Mouse (Mus musculus): ENCODE measurements around the gene Gm4450. TPM values are rescaled to one million over a fixed set of nuclear protein-coding genes. Genes with fewer than 3 reads are reported as not detected.
"Not testable (repeated sequence)": the region's sequence is repeated elsewhere in the genome, so short reads cannot be mapped to it uniquely, and the experiment has no call there.

Gm4450 gene
- polyA plus RNA-seq, 1 experiment from 2014 or later, result not detected

DNA sequence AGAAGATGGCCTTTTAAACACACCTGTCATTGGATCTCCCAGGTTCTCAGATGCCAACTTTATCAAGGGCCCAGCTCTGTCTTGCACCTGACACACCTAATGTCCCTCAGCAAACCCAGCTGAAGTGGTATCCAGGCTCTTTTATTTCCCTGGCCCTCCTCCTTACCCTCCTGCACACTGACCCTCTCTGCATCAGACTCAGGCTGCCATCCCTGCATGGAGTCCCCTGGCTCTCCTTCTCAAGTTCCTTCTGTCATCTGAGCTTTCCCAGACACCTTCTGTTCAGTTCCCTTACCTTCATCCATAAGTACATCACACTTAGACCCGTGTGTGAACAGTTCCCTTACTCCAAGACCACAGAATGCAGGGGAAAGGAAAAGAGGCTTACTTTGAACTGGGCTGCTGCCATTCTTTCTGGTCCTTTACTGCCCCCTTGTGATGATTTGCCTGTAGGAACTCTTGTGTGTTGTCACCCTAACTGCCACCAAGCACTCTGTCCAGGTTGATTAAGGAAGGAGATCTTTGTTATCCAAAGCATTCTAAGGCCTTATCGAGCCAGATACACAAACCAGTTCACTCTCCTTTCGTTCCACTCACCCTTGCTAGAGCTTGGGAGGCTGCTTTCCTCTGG, 13.7 kb downstream of the Gm4450 start:
- H3K9me3 ChIP-seq (ENCODE audit: control insufficient read depth, low read length); H3K36me3 ChIP-seq (ENCODE audit: control insufficient read depth, insufficient read depth, low read length); H3K27ac ChIP-seq (ENCODE audit: low read length); H3K27me3 ChIP-seq (ENCODE audit: control insufficient read depth, insufficient read depth, low read depth, low read length); H3K4me2 ChIP-seq (ENCODE audit: low read depth, low read length); H3K4me3 ChIP-seq (ENCODE audit: low read length); H3K4me1 ChIP-seq (replicated peaks; ENCODE audit: control insufficient read depth, insufficient read depth, low read length); ATAC-seq (ENCODE audit: low read depth); H3K9ac ChIP-seq (ENCODE audit: low read length): not testable (repeated sequence)
- WGBS, result 3% methylated on average over 3 of the region's 3 CpGs

DNA sequence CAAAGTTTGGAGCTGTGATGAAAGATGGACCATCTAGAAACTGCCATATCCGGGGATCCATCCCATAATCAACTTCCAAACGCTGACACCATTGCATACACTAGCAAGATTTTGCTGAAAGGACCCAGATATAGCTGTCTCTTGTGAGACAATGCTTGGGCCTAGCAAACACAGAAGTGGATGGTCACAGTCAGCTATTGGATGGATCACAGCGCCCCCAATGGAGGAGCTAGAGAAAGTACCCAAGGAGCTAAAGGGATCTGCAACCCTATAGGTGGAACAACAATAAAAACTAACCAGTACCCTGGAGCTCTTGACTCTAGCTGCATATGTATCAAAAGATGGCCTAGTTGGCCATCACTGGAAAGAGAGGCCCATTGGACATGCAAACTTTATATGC, 14.7 kb downstream of the Gm4450 start:
- H3K4me1 ChIP-seq (replicated peaks; ENCODE audit: control insufficient read depth, insufficient read depth, low read length); H3K4me3 ChIP-seq (ENCODE audit: low read length); H3K27ac ChIP-seq (ENCODE audit: low read length); H3K27me3 ChIP-seq (ENCODE audit: control insufficient read depth, insufficient read depth, low read depth, low read length); H3K36me3 ChIP-seq (ENCODE audit: control insufficient read depth, insufficient read depth, low read length); H3K9me3 ChIP-seq (ENCODE audit: control insufficient read depth, low read length); H3K9ac ChIP-seq (ENCODE audit: low read length); ATAC-seq (ENCODE audit: low read depth); H3K4me2 ChIP-seq (ENCODE audit: low read depth, low read length): not testable (repeated sequence)
- 45% methylated on average over 3 of the region's 3 CpGs for WGBS

DNA sequence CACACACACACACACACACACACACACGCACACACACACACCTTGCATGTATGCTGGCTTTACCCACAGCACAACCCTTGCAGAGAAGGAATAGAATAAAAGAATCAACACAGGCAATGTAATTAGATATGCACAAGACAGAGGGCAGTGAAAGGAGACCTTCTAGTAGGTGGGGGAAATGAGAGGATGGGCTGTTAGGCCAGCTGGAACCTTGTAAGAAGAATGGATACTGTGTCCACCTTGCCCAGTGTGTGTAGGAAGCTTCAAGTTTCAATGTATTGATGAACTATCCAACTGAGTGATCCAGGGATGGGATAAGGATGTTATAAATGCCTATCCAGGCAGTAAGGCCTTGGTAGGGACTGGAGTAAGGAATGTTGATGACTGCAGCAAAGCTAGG, 21.9 kb downstream of the Gm4450 start:
- no peak overlapping the region for H3K9ac ChIP-seq (ENCODE audit: low read length)
- no peak overlapping the region for H3K4me3 ChIP-seq (ENCODE audit: low read length)
- no peaks in the 10 kb centered on the region for H3K9me3 ChIP-seq (ENCODE audit: control insufficient read depth, low read length)
- H3K36me3 ChIP-seq (ENCODE audit: control insufficient read depth, insufficient read depth, low read length), result no peaks in the 10 kb centered on the region
- no peak for ATAC-seq (ENCODE audit: low read depth)
- H3K27me3 ChIP-seq (ENCODE audit: control insufficient read depth, insufficient read depth, low read depth, low read length), result no peaks in the 10 kb centered on the region
- no peaks in the 10 kb centered on the region for H3K4me1 ChIP-seq (replicated peaks; ENCODE audit: control insufficient read depth, insufficient read depth, low read length)
- H3K27ac ChIP-seq (ENCODE audit: low read length), result no peak overlapping the region
- no peak overlapping the region for H3K4me2 ChIP-seq (ENCODE audit: low read depth, low read length)
- 76% methylated on average over 1 of the region's 1 CpGs for WGBS

DNA sequence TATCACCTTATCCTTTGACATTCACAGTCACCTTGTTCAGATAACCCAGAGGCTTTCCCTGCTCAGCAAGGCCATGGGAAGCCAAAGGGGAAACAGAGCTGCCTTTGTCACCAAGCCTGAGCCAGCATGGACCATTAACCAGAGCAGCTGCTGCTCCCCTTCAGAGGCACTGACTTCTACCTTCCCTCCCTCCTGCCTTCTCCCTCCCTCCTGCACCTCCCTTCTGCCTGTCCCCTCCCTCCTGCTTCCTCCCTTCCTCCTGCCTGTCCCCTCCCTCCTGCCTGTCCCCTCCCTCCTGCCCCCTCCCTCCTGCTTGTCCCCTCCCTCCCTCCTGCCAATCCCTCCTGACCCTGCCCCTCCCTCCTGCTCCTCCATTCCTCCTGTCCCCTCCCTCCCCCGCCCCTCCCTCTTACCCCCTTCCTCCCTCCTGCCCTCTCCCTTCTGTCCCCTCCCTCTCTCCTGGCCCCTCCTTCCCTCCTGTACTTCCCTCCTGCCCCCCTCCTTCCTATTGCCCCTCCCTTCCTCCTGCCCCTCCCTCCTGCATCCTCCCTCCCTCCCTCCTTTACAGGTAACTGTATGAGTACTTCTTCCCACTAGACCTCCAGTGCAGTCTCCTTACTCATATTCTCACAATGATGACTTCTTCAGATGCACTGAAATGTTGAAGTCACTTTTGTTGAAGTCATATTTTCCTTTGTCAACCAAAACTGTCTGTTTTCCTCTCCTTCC, 22.7 kb downstream of the Gm4450 start:
- H3K9ac ChIP-seq (ENCODE audit: low read length), result no peak overlapping the region

DNA sequence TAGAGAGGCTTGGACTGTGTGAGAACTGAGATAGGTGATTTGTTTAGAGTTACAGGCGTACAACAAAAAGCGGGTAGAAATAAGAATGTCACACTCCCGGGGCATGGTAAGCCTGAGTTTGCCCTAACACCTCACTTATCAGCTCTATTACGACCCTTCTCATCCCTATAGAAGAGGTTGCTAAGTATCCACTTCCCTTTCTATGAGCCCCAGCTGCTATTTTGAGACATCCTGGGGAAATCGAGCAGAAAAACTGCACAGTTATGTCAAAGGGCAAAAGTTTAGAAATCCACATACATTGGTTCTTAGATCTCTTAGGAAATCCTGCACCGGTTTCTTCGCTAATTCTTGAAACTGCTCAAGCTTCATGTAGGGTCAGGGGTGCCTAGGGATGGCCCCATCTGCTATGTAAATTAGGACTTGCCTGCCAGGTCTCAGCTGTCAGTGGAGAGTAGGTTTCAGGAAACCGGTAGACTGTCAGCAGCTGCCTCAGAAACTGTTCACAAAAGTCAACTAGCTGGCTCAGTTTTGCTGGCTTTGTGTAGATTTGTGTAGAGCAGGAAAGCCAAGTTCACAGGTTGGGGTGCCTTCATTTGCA, 27.9 kb downstream of the Gm4450 start:
- H3K4me3 ChIP-seq (ENCODE audit: low read length), result no peak overlapping the region
- no peak overlapping the region for H3K27ac ChIP-seq (ENCODE audit: low read length)
- H3K27me3 ChIP-seq (ENCODE audit: control insufficient read depth, insufficient read depth, low read depth, low read length), result peaks cover 17% of the 10 kb centered on the region
- peaks cover 4% of the 10 kb centered on the region; the same call in 1 of the 2 replicates for H3K36me3 ChIP-seq (ENCODE audit: control insufficient read depth, insufficient read depth, low read length)
- WGBS, result 40% methylated on average over 8 of the region's 8 CpGs
- no peak for ATAC-seq (ENCODE audit: low read depth)
- H3K4me1 ChIP-seq (replicated peaks; ENCODE audit: control insufficient read depth, insufficient read depth, low read length), result peaks cover 16% of the 10 kb centered on the region
- H3K9me3 ChIP-seq (ENCODE audit: control insufficient read depth, low read length), result no peaks in the 10 kb centered on the region
- no peak overlapping the region for H3K9ac ChIP-seq (ENCODE audit: low read length)
- no peak overlapping the region for H3K4me2 ChIP-seq (ENCODE audit: low read depth, low read length)

More for the DNA sequence above, 22.7 kb downstream of the Gm4450 start:
- Histone ChIP-seq H3K4me1 (replicated peaks; ENCODE audit: control insufficient read depth, insufficient read depth, low read length) (no peaks in the 10 kb centered on the region), H3K9me3 (ENCODE audit: control insufficient read depth, low read length) (no peaks in the 10 kb centered on the region), H3K36me3 (ENCODE audit: control insufficient read depth, insufficient read depth, low read length) (no peaks in the 10 kb centered on the region), H3K27ac (ENCODE audit: low read length) (no peak overlapping the region), H3K4me2 (ENCODE audit: low read depth, low read length) (no peak overlapping the region), H3K4me3 (ENCODE audit: low read length) (no peak overlapping the region), H3K27me3 (ENCODE audit: control insufficient read depth, insufficient read depth, low read depth, low read length) (peaks cover 2% of the 10 kb centered on the region; the same call in 1 of the 2 replicates)
- 0 out of 2 replicates have a peak, but pooled peaks have one; percentile 36 for ATAC-seq (ENCODE audit: low read depth)
- WGBS, result 40% methylated on average over 1 of the region's 1 CpGs

DNA sequence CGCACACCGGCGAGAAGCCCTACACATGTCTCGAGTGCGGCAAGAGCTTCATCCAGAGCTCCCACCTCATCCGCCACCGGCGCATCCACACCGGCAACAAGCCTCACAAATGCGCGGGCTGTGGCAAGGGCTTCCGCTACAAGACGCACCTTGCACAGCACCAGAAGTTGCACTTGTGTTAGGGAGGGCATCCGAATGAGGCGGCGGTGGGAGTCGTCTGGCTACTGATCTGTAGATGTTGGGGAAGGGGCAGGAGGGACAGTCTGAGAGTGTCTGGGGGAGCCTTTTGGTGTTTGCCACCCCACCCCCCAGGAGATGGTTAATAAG, 28.5 kb downstream of the Gm4450 start:
- H3K9me3 ChIP-seq (ENCODE audit: control insufficient read depth, low read length), result no peaks in the 10 kb centered on the region
- peaks cover 17% of the 10 kb centered on the region for H3K27me3 ChIP-seq (ENCODE audit: control insufficient read depth, insufficient read depth, low read depth, low read length)
- peak overlapping the region; percentile 65 for H3K9ac ChIP-seq (ENCODE audit: low read length)
- peaks cover 16% of the 10 kb centered on the region for H3K4me1 ChIP-seq (replicated peaks; ENCODE audit: control insufficient read depth, insufficient read depth, low read length)
- peaks cover 4% of the 10 kb centered on the region; the same call in 1 of the 2 replicates for H3K36me3 ChIP-seq (ENCODE audit: control insufficient read depth, insufficient read depth, low read length)
- H3K4me3 ChIP-seq (ENCODE audit: low read length), result peak overlapping the region; percentile 65
- H3K4me2 ChIP-seq (ENCODE audit: low read depth, low read length), result peak overlapping the region; percentile 99
- ATAC-seq (ENCODE audit: low read depth), result 0 out of 2 replicates have a peak, but pooled peaks have one; percentile 3
- WGBS, result 20% methylated on average over 17 of the region's 17 CpGs
- no peak overlapping the region for H3K27ac ChIP-seq (ENCODE audit: low read length)

DNA sequence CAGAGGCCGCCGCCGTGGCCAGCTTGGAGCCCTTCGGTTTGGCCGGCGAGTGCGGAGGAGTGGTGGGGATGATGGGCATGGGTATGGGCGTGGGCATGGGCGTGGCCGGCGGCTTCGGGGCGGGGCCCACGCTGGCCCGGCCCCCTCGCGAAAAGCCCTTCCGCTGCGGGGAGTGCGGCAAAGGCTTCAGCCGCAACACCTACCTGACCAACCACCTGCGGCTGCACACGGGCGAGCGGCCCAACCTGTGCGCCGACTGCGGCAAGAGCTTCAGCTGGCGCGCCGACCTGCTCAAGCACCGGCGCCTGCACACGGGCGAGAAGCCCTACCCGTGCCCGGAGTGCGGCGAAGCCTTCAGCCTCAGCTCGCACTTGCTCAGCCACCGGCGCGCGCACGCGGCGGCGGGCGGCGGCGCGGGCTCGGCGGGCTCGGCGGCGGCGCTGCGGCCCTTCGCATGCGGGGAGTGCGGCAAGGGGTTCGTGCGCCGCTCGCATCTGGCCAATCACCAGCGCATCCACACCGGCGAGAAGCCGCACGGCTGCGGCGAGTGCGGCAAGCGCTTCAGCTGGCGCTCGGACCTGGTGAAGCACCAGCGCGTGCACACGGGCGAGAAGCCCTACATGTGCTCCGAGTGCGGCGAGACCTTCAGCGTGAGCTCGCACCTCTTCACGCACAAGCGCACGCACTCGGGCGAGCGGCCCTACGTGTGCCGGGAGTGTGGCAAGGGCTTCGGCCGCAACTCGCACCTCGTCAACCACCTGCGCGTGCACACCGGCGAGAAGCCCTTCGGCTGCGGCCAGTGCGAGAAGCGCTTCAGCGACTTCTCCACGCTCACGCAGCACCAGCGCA, 29.1 kb downstream of the Gm4450 start:
- Histone ChIP-seq H3K27ac (ENCODE audit: low read length) (no peak overlapping the region), H3K36me3 (ENCODE audit: control insufficient read depth, insufficient read depth, low read length) (peaks cover 4% of the 10 kb centered on the region; the same call in 1 of the 2 replicates), H3K4me1 (replicated peaks; ENCODE audit: control insufficient read depth, insufficient read depth, low read length) (peaks cover 16% of the 10 kb centered on the region), H3K27me3 (ENCODE audit: control insufficient read depth, insufficient read depth, low read depth, low read length) (peaks cover 17% of the 10 kb centered on the region), H3K4me3 (ENCODE audit: low read length) (peak overlapping the region; percentile 65), H3K4me2 (ENCODE audit: low read depth, low read length) (peak overlapping the region; percentile 99), H3K9ac (ENCODE audit: low read length) (peak overlapping the region; percentile 65), H3K9me3 (ENCODE audit: control insufficient read depth, low read length) (no peaks in the 10 kb centered on the region)
- ATAC-seq (ENCODE audit: low read depth), result peak; percentile 95
- WGBS, result 2% methylated on average over 96 of the region's 110 CpGs

DNA sequence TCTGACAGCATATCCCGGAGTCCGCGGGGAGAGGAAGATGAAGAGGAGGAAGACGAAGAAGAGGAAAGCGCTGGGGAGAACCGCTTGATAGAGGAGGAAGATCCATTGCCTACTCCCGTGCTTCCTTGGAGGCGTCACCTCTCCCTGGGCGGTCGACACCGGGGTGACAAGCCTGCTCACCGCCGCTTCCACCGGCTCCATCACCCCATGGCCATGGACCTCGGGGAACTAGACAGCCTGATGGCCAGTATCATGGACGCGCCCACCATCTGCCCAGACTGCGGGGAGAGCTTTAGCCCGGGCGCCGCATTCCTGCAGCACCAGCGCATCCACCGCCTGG, 29.7 kb downstream of the Gm4450 start:
- Histone ChIP-seq H3K9ac (ENCODE audit: low read length) (peak overlapping the region; percentile 65; the same call in 1 of the 2 replicates), H3K4me1 (replicated peaks; ENCODE audit: control insufficient read depth, insufficient read depth, low read length) (peaks cover 16% of the 10 kb centered on the region), H3K36me3 (ENCODE audit: control insufficient read depth, insufficient read depth, low read length) (peaks cover 4% of the 10 kb centered on the region; the same call in 1 of the 2 replicates), H3K27ac (ENCODE audit: low read length) (no peak overlapping the region), H3K9me3 (ENCODE audit: control insufficient read depth, low read length) (no peaks in the 10 kb centered on the region), H3K4me3 (ENCODE audit: low read length) (peak overlapping the region; percentile 65), H3K27me3 (ENCODE audit: control insufficient read depth, insufficient read depth, low read depth, low read length) (peaks cover 17% of the 10 kb centered on the region), H3K4me2 (ENCODE audit: low read depth, low read length) (peak overlapping the region; percentile 99)
- no peak for ATAC-seq (ENCODE audit: low read depth)
- WGBS, result 2% methylated on average over 22 of the region's 23 CpGs

DNA sequence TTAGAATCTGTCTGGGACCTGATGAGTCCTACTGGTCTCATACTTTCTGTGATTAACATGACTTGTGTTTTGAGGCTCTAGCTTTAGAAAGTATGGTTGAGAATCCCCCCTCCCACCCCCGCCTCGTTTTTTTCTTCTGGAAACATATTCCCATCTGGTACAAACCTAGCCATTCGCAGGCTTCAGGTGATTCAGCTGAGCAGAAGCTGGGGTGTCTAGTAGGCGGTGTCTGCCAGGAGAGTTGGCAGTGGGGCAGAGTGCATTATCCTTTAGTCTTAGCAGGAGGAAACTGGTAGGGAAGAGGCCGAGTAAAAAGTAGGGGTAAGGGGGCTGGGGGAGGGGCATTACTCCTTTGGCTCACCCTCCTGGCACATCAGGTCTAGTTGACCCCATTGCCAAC, 30.2 kb downstream of the Gm4450 start:
- Histone ChIP-seq H3K9me3 (ENCODE audit: control insufficient read depth, low read length) (no peaks in the 10 kb centered on the region), H3K27ac (ENCODE audit: low read length) (no peak overlapping the region), H3K36me3 (ENCODE audit: control insufficient read depth, insufficient read depth, low read length) (peaks cover 4% of the 10 kb centered on the region; the same call in 1 of the 2 replicates), H3K27me3 (ENCODE audit: control insufficient read depth, insufficient read depth, low read depth, low read length) (peaks cover 17% of the 10 kb centered on the region), H3K4me3 (ENCODE audit: low read length) (peak overlapping the region; percentile 65), H3K9ac (ENCODE audit: low read length) (no peak overlapping the region), H3K4me2 (ENCODE audit: low read depth, low read length) (peak overlapping the region; percentile 99), H3K4me1 (replicated peaks; ENCODE audit: control insufficient read depth, insufficient read depth, low read length) (peaks cover 16% of the 10 kb centered on the region)
- no peak for ATAC-seq (ENCODE audit: low read depth)
- 55% methylated on average over 5 of the region's 5 CpGs for WGBS

Measured in lung, embryonic 16.5 days (tissue).